Mouse (Mus musculus): ENCODE results near the gene Got1. TPM values are rescaled to one million over a fixed set of nuclear protein-coding genes. Genes with fewer than 3 reads are reported as not detected.
A peak's percentile ranks its signal among the peaks of the same experiment; 100 is the strongest.
"Not testable (repeated sequence)": the region's sequence is repeated elsewhere in the genome, so short reads cannot be mapped to it uniquely, and the experiment has no call there.

Got1 gene
- polyA plus RNA-seq, 1 experiment, result 148 TPM

- TF ChIP-seq EP300 (IDR thresholded peaks at IDR 0.05; ENCODE audit: insufficient read depth, low read depth, low read length) (0 out of 2 replicates have a peak, but pooled peaks have one; percentile 24), POLR2A (IDR thresholded peaks at IDR 0.05; ENCODE audit: insufficient read depth, low read length) (no peak)
- H3K27me3 ChIP-seq (ENCODE audit: control insufficient read depth, insufficient read depth, low read length, poor library complexity, severe bottlenecking), result no peaks in the 10 kb centered on the region
- H3K4me3 ChIP-seq (ENCODE audit: low read depth, low read length), result no peak overlapping the region
- no peaks in the 10 kb centered on the region for H3K9me3 ChIP-seq (replicated peaks; ENCODE audit: control insufficient read depth, insufficient read depth, low read length, poor library complexity, severe bottlenecking)
- peaks cover 59% of the 10 kb centered on the region for H3K36me3 ChIP-seq (ENCODE audit: control insufficient read depth, insufficient read depth, low read length, poor library complexity, severe bottlenecking)
- 0 out of 2 replicates have a peak overlapping the region, but pooled peaks have one; percentile 45 for H3K27ac ChIP-seq (ENCODE audit: insufficient read depth, low read length)
- no peak overlapping the region for H3K9ac ChIP-seq (ENCODE audit: low read depth, poor library complexity, severe bottlenecking)
- H3K4me1 ChIP-seq (ENCODE audit: control insufficient read depth, insufficient read depth, low read length), result peaks cover 9% of the 10 kb centered on the region
Observed at GRCm38 (mm10) chr19:43502630-43503029, 21.8 kb downstream of the Got1 start.

- Histone ChIP-seq H3K27ac (ENCODE audit: insufficient read depth, low read length) (peak overlapping the region; percentile 90), H3K9me3 (replicated peaks; ENCODE audit: control insufficient read depth, insufficient read depth, low read length, poor library complexity, severe bottlenecking) (no peaks in the 10 kb centered on the region), H3K27me3 (ENCODE audit: control insufficient read depth, insufficient read depth, low read length, poor library complexity, severe bottlenecking) (no peaks in the 10 kb centered on the region), H3K9ac (ENCODE audit: low read depth, poor library complexity, severe bottlenecking) (no peak overlapping the region), H3K4me3 (ENCODE audit: low read depth, low read length) (no peak overlapping the region), H3K4me1 (ENCODE audit: control insufficient read depth, insufficient read depth, low read length) (peaks cover 11% of the 10 kb centered on the region), H3K36me3 (ENCODE audit: control insufficient read depth, insufficient read depth, low read length, poor library complexity, severe bottlenecking) (peaks cover 40% of the 10 kb centered on the region)
- peak; percentile 76 for TF ChIP-seq EP300 (IDR thresholded peaks at IDR 0.05; ENCODE audit: insufficient read depth, low read depth, low read length)
- TF ChIP-seq CTCF (IDR thresholded peaks at IDR 0.05; ENCODE audit: low read depth, low read length), result no peak
- no peak for TF ChIP-seq POLR2A (IDR thresholded peaks at IDR 0.05; ENCODE audit: insufficient read depth, low read length)
Observed at GRCm38 (mm10) chr19:43498874-43499273, 25.5 kb downstream of the Got1 start.

GRCm38 (mm10) chr19:43497440-43497839 is 27.0 kb downstream of the Got1 start:
- peaks cover 8% of the 10 kb centered on the region for H3K4me1 ChIP-seq (ENCODE audit: control insufficient read depth, insufficient read depth, low read length)
- H3K27ac ChIP-seq (ENCODE audit: insufficient read depth, low read length), result peak overlapping the region; percentile 79
- H3K27me3 ChIP-seq (ENCODE audit: control insufficient read depth, insufficient read depth, low read length, poor library complexity, severe bottlenecking), result no peaks in the 10 kb centered on the region
- no peak overlapping the region for H3K4me3 ChIP-seq (ENCODE audit: low read depth, low read length)
- peaks cover 27% of the 10 kb centered on the region for H3K36me3 ChIP-seq (ENCODE audit: control insufficient read depth, insufficient read depth, low read length, poor library complexity, severe bottlenecking)
- no peaks in the 10 kb centered on the region for H3K9me3 ChIP-seq (replicated peaks; ENCODE audit: control insufficient read depth, insufficient read depth, low read length, poor library complexity, severe bottlenecking)
- TF ChIP-seq POLR2A (IDR thresholded peaks at IDR 0.05; ENCODE audit: insufficient read depth, low read length) (no peak), EP300 (IDR thresholded peaks at IDR 0.05; ENCODE audit: insufficient read depth, low read depth, low read length) (no peak), CTCF (IDR thresholded peaks at IDR 0.05; ENCODE audit: low read depth, low read length) (no peak)
- H3K9ac ChIP-seq (ENCODE audit: low read depth, poor library complexity, severe bottlenecking), result no peak overlapping the region

- no peak overlapping the region for H3K4me3 ChIP-seq (ENCODE audit: low read depth, low read length)
- peaks cover 14% of the 10 kb centered on the region for H3K36me3 ChIP-seq (ENCODE audit: control insufficient read depth, insufficient read depth, low read length, poor library complexity, severe bottlenecking)
- H3K9me3 ChIP-seq (replicated peaks; ENCODE audit: control insufficient read depth, insufficient read depth, low read length, poor library complexity, severe bottlenecking), result no peaks in the 10 kb centered on the region
- peaks cover 8% of the 10 kb centered on the region for H3K4me1 ChIP-seq (ENCODE audit: control insufficient read depth, insufficient read depth, low read length)
- H3K27ac ChIP-seq (ENCODE audit: insufficient read depth, low read length), result no peak overlapping the region
- H3K9ac ChIP-seq (ENCODE audit: low read depth, poor library complexity, severe bottlenecking), result no peak overlapping the region
- TF ChIP-seq EP300 (IDR thresholded peaks at IDR 0.05; ENCODE audit: insufficient read depth, low read depth, low read length) (no peak), POLR2A (IDR thresholded peaks at IDR 0.05; ENCODE audit: insufficient read depth, low read length) (no peak), CTCF (IDR thresholded peaks at IDR 0.05; ENCODE audit: low read depth, low read length) (no peak)
- no peaks in the 10 kb centered on the region for H3K27me3 ChIP-seq (ENCODE audit: control insufficient read depth, insufficient read depth, low read length, poor library complexity, severe bottlenecking)
Observed at GRCm38 (mm10) chr19:43495846-43496245, 28.6 kb downstream of the Got1 start.

GRCm38 (mm10) chr19:43494914-43495313 is 29.5 kb downstream of the Got1 start:
- no peak overlapping the region; the same call in 1 of the 2 replicates for H3K4me3 ChIP-seq (ENCODE audit: low read depth, low read length)
- peaks cover 8% of the 10 kb centered on the region for H3K4me1 ChIP-seq (ENCODE audit: control insufficient read depth, insufficient read depth, low read length)
- H3K36me3 ChIP-seq (ENCODE audit: control insufficient read depth, insufficient read depth, low read length, poor library complexity, severe bottlenecking), result peaks cover 4% of the 10 kb centered on the region
- no peak overlapping the region for H3K9ac ChIP-seq (ENCODE audit: low read depth, poor library complexity, severe bottlenecking)
- no peaks in the 10 kb centered on the region for H3K9me3 ChIP-seq (replicated peaks; ENCODE audit: control insufficient read depth, insufficient read depth, low read length, poor library complexity, severe bottlenecking)
- no peaks in the 10 kb centered on the region for H3K27me3 ChIP-seq (ENCODE audit: control insufficient read depth, insufficient read depth, low read length, poor library complexity, severe bottlenecking)
- no peak overlapping the region for H3K27ac ChIP-seq (ENCODE audit: insufficient read depth, low read length)
- no peak for TF ChIP-seq EP300 (IDR thresholded peaks at IDR 0.05; ENCODE audit: insufficient read depth, low read depth, low read length)
- TF ChIP-seq CTCF (IDR thresholded peaks at IDR 0.05; ENCODE audit: low read depth, low read length), result no peak
- no peak for TF ChIP-seq POLR2A (IDR thresholded peaks at IDR 0.05; ENCODE audit: insufficient read depth, low read length)

- no peak overlapping the region for H3K27ac ChIP-seq (ENCODE audit: insufficient read depth, low read length)
- H3K9me3 ChIP-seq (replicated peaks; ENCODE audit: control insufficient read depth, insufficient read depth, low read length, poor library complexity, severe bottlenecking), result no peaks in the 10 kb centered on the region
- peaks cover 8% of the 10 kb centered on the region for H3K4me1 ChIP-seq (ENCODE audit: control insufficient read depth, insufficient read depth, low read length)
- no peaks in the 10 kb centered on the region for H3K27me3 ChIP-seq (ENCODE audit: control insufficient read depth, insufficient read depth, low read length, poor library complexity, severe bottlenecking)
- H3K4me3 ChIP-seq (ENCODE audit: low read depth, low read length), result no peak overlapping the region
- TF ChIP-seq EP300 (IDR thresholded peaks at IDR 0.05; ENCODE audit: insufficient read depth, low read depth, low read length), result no peak
- TF ChIP-seq POLR2A (IDR thresholded peaks at IDR 0.05; ENCODE audit: insufficient read depth, low read length), result no peak
- TF ChIP-seq CTCF (IDR thresholded peaks at IDR 0.05; ENCODE audit: low read depth, low read length), result no peak
- H3K36me3 ChIP-seq (ENCODE audit: control insufficient read depth, insufficient read depth, low read length, poor library complexity, severe bottlenecking), result no peaks in the 10 kb centered on the region
- H3K9ac ChIP-seq (ENCODE audit: low read depth, poor library complexity, severe bottlenecking), result no peak overlapping the region
Observed at GRCm38 (mm10) chr19:43493878-43494277, 30.5 kb downstream of the Got1 start.

- not testable (repeated sequence) for H3K27ac ChIP-seq (ENCODE audit: insufficient read depth, low read length); H3K9me3 ChIP-seq (replicated peaks; ENCODE audit: control insufficient read depth, insufficient read depth, low read length, poor library complexity, severe bottlenecking); H3K27me3 ChIP-seq (ENCODE audit: control insufficient read depth, insufficient read depth, low read length, poor library complexity, severe bottlenecking); H3K4me3 ChIP-seq (ENCODE audit: low read depth, low read length); H3K4me1 ChIP-seq (ENCODE audit: control insufficient read depth, insufficient read depth, low read length); H3K9ac ChIP-seq (ENCODE audit: low read depth, poor library complexity, severe bottlenecking); H3K36me3 ChIP-seq (ENCODE audit: control insufficient read depth, insufficient read depth, low read length, poor library complexity, severe bottlenecking)
Observed at GRCm38 (mm10) chr19:43493316-43493715, 31.1 kb downstream of the Got1 start.
